Mouse (Mus musculus) heart, embryonic 15.5 days (tissue): Measurements from ENCODE around the gene Fastkd5. TPM values are rescaled to one million over a fixed set of nuclear protein-coding genes. Genes with fewer than 3 reads are reported as not detected.

Source experiments
- ATAC-seq: fragments of 200-750 bp; cut with Nextera tagmentation; replicated peaks from 2 replicates; pipeline ENCODE4 v1.8.0; 2017; ENCODE audit warnings: low read depth, moderate TSS enrichment; ENCODE audit not compliant: insufficient number of reproducible peaks, insufficient read depth, low FRiP score
- H3K27ac ChIP-seq: fragments of 300-500 bp; sonication (generic); 2 replicates; pipeline ENCODE4 v1.5.1; 2015; ENCODE audit warnings: mild to moderate bottlenecking, inconsistent platforms
- H3K27me3 ChIP-seq: fragments of 300-500 bp; sonication (generic); 2 replicates; pipeline ENCODE4 v1.6.1; 2015; ENCODE audit warnings: inconsistent platforms
- H3K36me3 ChIP-seq: fragments of 300-500 bp; sonication (generic); 2 replicates; pipeline ENCODE4 v1.6.1; 2015; ENCODE audit warnings: mild to moderate bottlenecking, inconsistent platforms
- H3K4me1 ChIP-seq: fragments of 300-500 bp; sonication (generic); replicated peaks from 2 replicates; pipeline ENCODE4 v1.6.1; 2015; ENCODE audit warnings: inconsistent platforms
- H3K4me2 ChIP-seq: fragments of 300-500 bp; sonication (generic); 2 replicates; pipeline ENCODE4 v1.6.1; 2015; ENCODE audit warnings: inconsistent platforms, mild to moderate bottlenecking, moderate library complexity
- H3K4me3 ChIP-seq: fragments of 300-500 bp; sonication (generic); 2 replicates; pipeline ENCODE4 v1.5.1; 2015; ENCODE audit warnings: mild to moderate bottlenecking, inconsistent platforms
- H3K9ac ChIP-seq: fragments of 300-500 bp; sonication (generic); 2 replicates; pipeline ENCODE4 v1.6.1; 2015; ENCODE audit warnings: mild to moderate bottlenecking, inconsistent platforms
- H3K9me3 ChIP-seq: fragments of 300-500 bp; sonication (generic); replicated peaks from 2 replicates; pipeline ENCODE4 v1.6.1; 2016; ENCODE audit warnings: inconsistent platforms
- WGBS: fragments of 180-500 bp; shearing (Covaris S2); methylation state at CpG from one replicate; pipeline ENCODE4 v1.1.7; 2015; ENCODE audit warnings: mixed read lengths; 5-methylcytosine and 5-hydroxymethylcytosine counted together
- polyA plus RNA-seq: library from polyadenylated mRNA; unstranded; fragments of >200 nt; fragmentation: Nextera tagmentation; extraction: Ambion mirVana; gene quantifications from 2 replicates; pipeline ENCODE4 v1.2.1, GENCODE M21; 2015

Gene Fastkd5
- polyA plus RNA-seq = 11.2 and 12.6 TPM in 2 replicates

DNA sequence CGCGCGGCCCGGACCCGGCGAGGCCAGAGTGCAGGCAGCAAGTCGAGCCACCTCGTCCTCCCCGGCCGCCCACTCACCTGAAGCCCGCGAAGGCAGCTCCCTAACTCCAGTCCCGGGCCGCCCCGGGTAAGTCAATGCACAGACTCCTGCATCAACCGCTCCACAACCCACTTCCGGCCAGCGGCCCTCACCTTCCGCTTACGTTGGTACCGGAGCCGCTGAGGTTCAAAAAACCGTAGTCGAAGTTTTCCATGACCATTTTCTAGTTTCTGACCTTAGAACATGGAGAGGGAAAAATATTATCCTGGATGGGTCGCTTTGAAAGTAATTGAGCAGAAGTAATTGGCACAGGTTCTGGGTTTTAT lies at the start of gene Fastkd5, which contains the start of gene Ubox5:
Gene Fastkd5 (minus strand): TSS at position 189 of the 365 bp plus-strand sequence.
Gene Ubox5 (minus strand): TSS at position 200 of the 365 bp plus-strand sequence.
- WGBS = under 1% methylated on average over 25 of the region's 25 CpGs
- Histone ChIP-seq H3K27ac (peak within 1 kb of the TSS; percentile 67), H3K4me1 (peaks cover 18% of the 10 kb centered on the region), H3K9me3 (no peaks in the 10 kb centered on the region), H3K27me3 (peaks cover 24% of the 10 kb centered on the region), H3K4me3 (peak within 1 kb of the TSS; percentile 90), H3K4me2 (peak within 1 kb of the TSS; percentile 79), H3K36me3 (peaks cover 12% of the 10 kb centered on the region), H3K9ac (peak within 1 kb of the TSS; percentile 85)
- ATAC-seq = peak; percentile 74

DNA sequence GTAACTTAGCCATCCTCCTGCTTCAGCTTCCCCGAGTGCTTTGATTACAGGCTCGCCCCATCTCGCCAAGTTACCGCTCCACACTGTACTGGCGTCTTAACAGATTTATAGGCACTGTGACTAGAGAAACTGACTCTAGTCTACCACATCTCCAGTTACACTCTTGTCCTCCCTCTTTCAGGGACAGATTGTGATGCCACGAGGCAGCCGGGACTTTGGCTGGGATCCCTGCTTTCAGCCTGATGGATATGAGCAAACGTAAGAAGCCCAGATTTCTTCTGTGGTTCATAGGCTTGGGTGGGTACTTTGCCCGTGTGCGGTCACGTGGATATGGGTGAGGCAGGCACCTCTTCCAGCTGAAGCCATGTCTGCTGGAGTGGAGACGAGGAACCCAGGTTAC lies 49.3 kb upstream of the Fastkd5 start:
- Histone ChIP-seq H3K4me3 (no peak overlapping the region), H3K27ac (no peak overlapping the region), H3K9ac (no peak overlapping the region), H3K4me2 (no peak overlapping the region), H3K36me3 (peaks cover 82% of the 10 kb centered on the region), H3K4me1 (no peaks in the 10 kb centered on the region), H3K27me3 (no peaks in the 10 kb centered on the region), H3K9me3 (no peaks in the 10 kb centered on the region)
- no peak for ATAC-seq
- WGBS = 91% methylated on average over 12 of the region's 12 CpGs

DNA sequence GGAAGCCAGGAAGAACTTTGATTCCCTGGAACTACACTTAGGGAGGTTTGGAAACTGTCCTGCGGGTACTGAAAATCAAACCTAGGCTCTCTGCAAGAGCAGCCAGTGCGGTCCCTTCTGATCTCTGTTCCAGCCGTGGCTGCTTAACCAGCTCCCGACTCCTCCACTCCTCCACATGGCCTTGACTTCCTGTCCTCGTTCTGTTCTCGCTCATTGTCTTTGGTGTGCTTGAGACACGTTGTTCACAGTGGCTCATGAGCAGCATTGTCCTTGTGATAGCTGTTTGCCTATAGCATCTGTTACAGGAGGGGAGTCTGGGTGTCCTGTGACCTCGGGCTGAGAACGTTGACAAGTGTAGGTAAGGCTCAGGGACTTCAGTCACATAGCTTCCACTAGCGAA lies 47.4 kb upstream of the Fastkd5 start:
- Histone ChIP-seq H3K27ac (no peak overlapping the region), H3K4me1 (no peaks in the 10 kb centered on the region), H3K4me3 (no peak overlapping the region), H3K27me3 (no peaks in the 10 kb centered on the region), H3K36me3 (peaks cover 88% of the 10 kb centered on the region), H3K4me2 (no peak overlapping the region), H3K9ac (no peak overlapping the region), H3K9me3 (no peaks in the 10 kb centered on the region)
- ATAC-seq = no peak
- 86% methylated on average over 10 of the region's 10 CpGs for WGBS

DNA sequence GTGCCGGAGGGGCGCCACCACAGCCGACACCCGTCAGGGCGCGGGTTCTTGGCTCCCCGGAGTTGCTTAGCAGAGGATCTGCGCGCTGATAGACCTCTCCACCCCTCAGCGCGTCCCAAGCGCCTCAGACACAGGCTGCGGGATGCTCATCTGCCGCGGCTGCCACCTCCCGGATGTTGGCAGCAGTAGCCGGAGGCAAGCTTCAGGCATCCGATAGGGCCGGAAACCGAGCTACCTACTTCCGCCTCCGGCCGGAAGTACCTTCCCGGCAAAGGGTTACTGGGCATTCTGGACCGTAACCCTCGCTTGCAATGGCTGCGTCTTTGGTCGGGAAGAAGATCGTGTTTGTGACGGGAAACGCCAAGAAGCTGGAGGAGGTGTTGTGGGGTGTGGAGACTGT lies 37.7 kb upstream of the Fastkd5 start, which contains the start of gene Itpa:
Gene Itpa (plus strand): TSS at position 52 of the 400 bp plus-strand sequence.
- peak within 1 kb of the TSS; percentile 83 for H3K27ac ChIP-seq
- H3K27me3 ChIP-seq = no peaks in the 10 kb centered on the region
- peak within 1 kb of the TSS; percentile 90 for H3K4me2 ChIP-seq
- WGBS = under 1% methylated on average over 31 of the region's 31 CpGs
- peak; percentile 58 for ATAC-seq
- peak within 1 kb of the TSS; percentile 77 for H3K4me3 ChIP-seq
- H3K9me3 ChIP-seq = no peaks in the 10 kb centered on the region
- peak within 1 kb of the TSS; percentile 67 for H3K9ac ChIP-seq
- peaks cover 13% of the 10 kb centered on the region; the same call in 1 of the 2 replicates for H3K36me3 ChIP-seq
- peaks cover 19% of the 10 kb centered on the region for H3K4me1 ChIP-seq

DNA sequence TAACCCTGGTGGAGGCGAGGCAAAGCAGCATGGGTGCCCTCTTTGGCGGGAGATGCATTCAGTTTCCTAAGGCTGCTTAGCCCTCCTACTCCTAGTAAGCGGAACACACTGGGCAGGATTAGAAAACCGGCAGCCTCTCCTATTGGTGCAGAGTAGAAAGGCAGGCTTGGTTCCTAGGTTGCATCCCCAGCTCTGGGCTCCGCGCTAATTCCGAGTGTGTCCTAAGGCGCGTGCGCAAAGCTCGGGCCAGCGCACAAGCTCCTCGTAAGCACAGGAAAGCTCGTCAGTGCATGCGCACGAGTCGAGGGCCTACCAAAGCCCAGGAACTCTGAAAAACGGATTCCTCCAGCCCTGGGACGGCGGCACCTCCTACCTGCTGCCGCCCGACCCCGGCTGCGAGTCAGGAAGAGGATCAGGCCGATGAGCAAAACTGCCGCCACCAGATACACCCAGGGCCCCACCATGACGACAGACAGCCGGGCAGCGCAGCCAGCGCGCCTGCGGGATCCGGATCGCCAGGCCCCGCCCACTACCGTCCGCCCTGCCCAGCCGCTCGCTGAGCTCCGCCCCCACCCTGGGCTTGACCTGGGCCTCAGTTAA lies 34.4 kb upstream of the Fastkd5 start, which contains the start of gene Ddrgk1:
Gene Ddrgk1 (minus strand): TSS at position 558 of the 600 bp plus-strand sequence.
- H3K4me2 ChIP-seq = peak within 1 kb of the TSS; percentile 63
- H3K27ac ChIP-seq = peak within 1 kb of the TSS; percentile 99
- under 1% methylated on average over 40 of the region's 40 CpGs for WGBS
- H3K4me1 ChIP-seq = peaks cover 19% of the 10 kb centered on the region
- no peaks in the 10 kb centered on the region for H3K27me3 ChIP-seq
- H3K9ac ChIP-seq = peak within 1 kb of the TSS; percentile 88
- H3K36me3 ChIP-seq = peaks cover 16% of the 10 kb centered on the region
- H3K4me3 ChIP-seq = peak within 1 kb of the TSS; percentile 68
- no peaks in the 10 kb centered on the region for H3K9me3 ChIP-seq
- peak; percentile 95 for ATAC-seq

DNA sequence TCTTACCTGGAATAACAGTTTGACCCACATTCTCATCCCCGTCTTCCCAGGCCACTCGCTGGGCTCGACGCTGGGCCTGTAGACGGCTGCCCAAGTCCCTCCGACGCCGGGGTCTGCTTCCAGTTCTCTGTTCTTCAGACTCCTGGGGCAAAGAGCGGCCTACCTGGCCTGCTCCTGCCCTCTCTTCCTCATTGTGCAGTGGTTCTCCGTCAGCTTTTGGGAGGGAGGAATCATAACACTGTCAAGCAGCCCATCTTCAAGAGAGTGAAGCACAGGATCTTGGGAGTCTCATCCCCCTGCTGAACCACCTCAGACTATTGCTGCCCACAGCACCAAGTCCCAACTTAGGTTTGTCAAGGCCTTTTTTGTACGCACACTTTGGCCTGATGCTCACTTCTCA lies 33.5 kb upstream of the Fastkd5 start:
- WGBS = 90% methylated on average over 11 of the region's 11 CpGs
- no peaks in the 10 kb centered on the region for H3K27me3 ChIP-seq
- H3K4me2 ChIP-seq = peak overlapping the region; percentile 63
- H3K4me3 ChIP-seq = peak overlapping the region; percentile 68
- H3K36me3 ChIP-seq = peaks cover 24% of the 10 kb centered on the region
- no peak for ATAC-seq
- no peak overlapping the region for H3K27ac ChIP-seq
- H3K9me3 ChIP-seq = no peaks in the 10 kb centered on the region
- peaks cover 17% of the 10 kb centered on the region for H3K4me1 ChIP-seq
- peak overlapping the region; percentile 88 for H3K9ac ChIP-seq

DNA sequence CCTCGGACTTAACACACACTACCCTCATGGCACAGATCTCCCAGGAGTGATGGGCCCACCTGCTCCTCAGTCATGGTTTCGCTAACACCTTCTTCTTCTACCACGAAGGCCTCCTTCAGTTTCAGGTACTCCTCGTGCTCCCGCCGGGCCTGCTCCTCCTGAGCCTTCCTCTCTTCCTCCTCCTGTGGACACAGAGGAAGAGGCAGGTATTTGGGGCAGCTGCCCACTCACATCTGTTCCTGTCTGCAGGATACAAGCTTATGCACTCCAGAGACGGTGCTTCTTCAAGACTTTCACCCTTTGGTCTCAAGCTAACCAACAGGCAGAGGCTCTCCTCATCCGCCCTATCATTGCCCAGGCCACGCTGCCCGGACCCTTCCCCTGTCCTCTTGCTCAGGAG lies 28.7 kb upstream of the Fastkd5 start:
- Histone ChIP-seq H3K9me3 (no peaks in the 10 kb centered on the region), H3K9ac (no peak overlapping the region), H3K27ac (no peak overlapping the region), H3K4me1 (peaks cover 6% of the 10 kb centered on the region), H3K36me3 (peaks cover 63% of the 10 kb centered on the region), H3K27me3 (no peaks in the 10 kb centered on the region), H3K4me2 (no peak overlapping the region), H3K4me3 (no peak overlapping the region)
- ATAC-seq = no peak
- WGBS = 91% methylated on average over 10 of the region's 10 CpGs

DNA sequence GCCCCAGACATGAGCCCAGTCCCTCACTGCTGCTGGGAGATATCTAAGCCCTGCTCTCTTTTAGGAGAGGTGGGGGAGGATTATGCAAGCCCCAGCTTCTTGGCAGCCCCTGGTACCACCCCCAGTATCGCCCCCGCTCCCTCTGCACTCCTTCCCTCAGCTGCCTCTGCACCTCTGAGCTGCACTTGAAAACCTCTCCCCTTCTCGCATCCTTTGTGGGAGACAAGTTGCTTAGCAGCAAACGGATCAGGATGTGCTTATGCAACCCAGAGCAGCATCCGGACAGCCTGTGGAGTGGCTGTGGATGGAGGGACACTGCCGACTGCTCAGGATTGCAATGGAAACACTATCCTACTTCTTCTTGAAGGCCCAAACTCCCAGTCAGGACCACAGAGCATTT lies 27.7 kb upstream of the Fastkd5 start:
- H3K9me3 ChIP-seq = no peaks in the 10 kb centered on the region
- peaks cover 72% of the 10 kb centered on the region for H3K36me3 ChIP-seq
- ATAC-seq = no peak
- no peak overlapping the region for H3K4me3 ChIP-seq
- no peak overlapping the region for H3K4me2 ChIP-seq
- 82% methylated on average over 6 of the region's 6 CpGs for WGBS
- H3K27ac ChIP-seq = no peak overlapping the region
- no peaks in the 10 kb centered on the region for H3K27me3 ChIP-seq
- no peak overlapping the region for H3K9ac ChIP-seq
- no peaks in the 10 kb centered on the region for H3K4me1 ChIP-seq

DNA sequence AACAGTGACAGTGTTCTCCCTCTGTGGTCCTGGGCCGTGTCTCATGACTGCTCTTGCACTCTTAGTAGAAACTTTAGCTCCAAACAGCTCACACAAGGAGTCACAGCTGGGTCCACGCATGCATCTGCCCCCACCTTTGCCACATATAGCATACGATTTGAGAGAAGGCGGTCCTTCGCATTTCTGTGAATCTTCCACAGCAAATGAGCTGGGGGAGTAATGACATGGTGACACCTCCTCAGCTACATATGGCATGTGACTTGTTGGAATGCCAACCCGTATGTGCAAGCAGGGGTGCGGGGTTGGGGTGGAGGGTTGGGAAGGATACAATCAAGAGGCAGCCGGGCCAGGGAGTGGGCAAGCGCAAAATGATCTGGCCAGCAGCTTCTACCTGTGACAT lies 26.7 kb upstream of the Fastkd5 start:
- peaks cover 70% of the 10 kb centered on the region for H3K36me3 ChIP-seq
- H3K4me1 ChIP-seq = no peaks in the 10 kb centered on the region
- no peak overlapping the region for H3K9ac ChIP-seq
- no peaks in the 10 kb centered on the region for H3K9me3 ChIP-seq
- no peak overlapping the region for H3K4me2 ChIP-seq
- no peak overlapping the region for H3K27ac ChIP-seq
- H3K4me3 ChIP-seq = no peak overlapping the region
- WGBS = 88% methylated on average over 9 of the region's 9 CpGs
- H3K27me3 ChIP-seq = no peaks in the 10 kb centered on the region
- ATAC-seq = no peak

DNA sequence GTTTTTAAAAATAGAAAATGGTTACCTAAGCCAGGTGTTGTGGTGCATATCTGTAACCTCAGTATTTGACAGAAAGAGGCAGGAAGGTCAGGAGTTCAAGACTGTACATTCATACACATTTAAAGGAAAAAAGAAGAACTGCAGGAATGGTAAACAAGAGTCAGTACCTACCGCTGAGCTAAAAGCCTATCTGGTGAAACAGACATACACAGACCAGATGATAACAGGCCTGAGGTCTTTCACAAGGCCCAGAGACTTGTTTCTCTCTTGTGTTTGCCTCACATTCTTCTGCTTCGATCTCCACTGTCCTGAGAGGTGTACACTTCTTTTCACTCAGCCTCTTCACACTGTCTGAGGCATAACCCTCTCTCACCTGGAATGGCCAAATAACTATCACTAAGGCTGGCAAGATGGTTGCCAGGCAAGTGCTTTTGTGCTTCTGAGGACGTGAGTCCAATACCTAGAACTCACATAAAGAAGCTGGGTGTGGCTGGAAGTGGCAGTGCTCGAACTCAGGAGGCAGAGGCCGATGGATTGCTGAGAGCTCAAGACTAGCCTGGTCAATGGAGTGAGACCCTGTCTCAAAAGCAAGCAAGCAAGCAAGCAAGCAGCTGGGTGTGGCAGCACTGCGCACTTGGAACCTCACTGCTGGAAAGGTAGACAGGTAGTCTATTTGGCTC lies 26.0 kb upstream of the Fastkd5 start:
- peaks cover 63% of the 10 kb centered on the region for H3K36me3 ChIP-seq
- 91% methylated on average over 6 of the region's 6 CpGs for WGBS
- H3K27me3 ChIP-seq = no peaks in the 10 kb centered on the region
- no peaks in the 10 kb centered on the region for H3K9me3 ChIP-seq
- H3K27ac ChIP-seq = no peak overlapping the region
- no peak for ATAC-seq
- H3K4me1 ChIP-seq = no peaks in the 10 kb centered on the region
- no peak overlapping the region for H3K9ac ChIP-seq
- H3K4me2 ChIP-seq = no peak overlapping the region
- H3K4me3 ChIP-seq = no peak overlapping the region

DNA sequence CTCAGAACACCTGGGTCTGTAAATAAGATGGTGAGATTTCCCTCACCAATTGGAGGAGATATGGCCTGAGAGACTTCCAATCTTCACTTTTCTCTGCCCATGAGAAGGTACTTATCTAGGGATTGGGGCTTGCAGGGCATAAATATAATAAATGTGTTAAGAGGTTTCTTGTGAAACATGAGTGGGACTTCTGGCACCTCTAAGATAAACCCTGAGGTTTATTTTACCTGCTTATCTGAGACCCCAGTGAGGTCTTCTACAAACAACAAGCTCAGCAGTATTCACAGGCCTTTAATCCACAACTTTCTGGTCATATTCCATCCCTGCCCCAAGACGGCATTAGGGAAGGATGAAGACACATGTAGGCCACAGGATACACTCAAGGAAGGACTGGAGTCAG lies 23.9 kb upstream of the Fastkd5 start:
- Histone ChIP-seq H3K9me3 (no peaks in the 10 kb centered on the region), H3K4me1 (no peaks in the 10 kb centered on the region), H3K4me3 (no peak overlapping the region), H3K4me2 (no peak overlapping the region), H3K9ac (no peak overlapping the region), H3K36me3 (peaks cover 54% of the 10 kb centered on the region), H3K27ac (no peak overlapping the region), H3K27me3 (no peaks in the 10 kb centered on the region)
- ATAC-seq = no peak
- WGBS = 86% methylated on average over 1 of the region's 1 CpGs
